Mouse (Mus musculus): ENCODE measurements around the gene Cdipt. TPM values are rescaled to one million over a fixed set of nuclear protein-coding genes. Genes with fewer than 3 reads are reported as not detected.

The Cdipt gene
- polyA plus RNA-seq (2015; fragmentation: Nextera tagmentation; extraction: Ambion mirVana): 136 and 150 TPM in 2 replicates

DNA sequence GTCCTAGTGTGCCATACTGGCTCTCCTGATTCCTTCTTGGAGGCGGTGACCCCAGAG, at the start of gene Cdipt:
TSS of gene Cdipt (plus strand) at position 22 of the 57 bp plus-strand sequence.
- 0% methylated on average over 1 of the region's 1 CpGs for WGBS
- Histone ChIP-seq H3K4me2 (peak within 1 kb of the TSS; percentile 82), H3K27me3 (replicated peaks) (no peaks in the 10 kb centered on the region), H3K9ac (peak within 1 kb of the TSS; percentile 95), H3K36me3 (replicated peaks) (peaks cover 27% of the 10 kb centered on the region), H3K4me3 (peak within 1 kb of the TSS; percentile 90), H3K9me3 (no peaks in the 10 kb centered on the region), H3K4me1 (peaks cover 17% of the 10 kb centered on the region), H3K27ac (peak within 1 kb of the TSS; percentile 98)
- no peak for ATAC-seq (replicated peaks)

DNA sequence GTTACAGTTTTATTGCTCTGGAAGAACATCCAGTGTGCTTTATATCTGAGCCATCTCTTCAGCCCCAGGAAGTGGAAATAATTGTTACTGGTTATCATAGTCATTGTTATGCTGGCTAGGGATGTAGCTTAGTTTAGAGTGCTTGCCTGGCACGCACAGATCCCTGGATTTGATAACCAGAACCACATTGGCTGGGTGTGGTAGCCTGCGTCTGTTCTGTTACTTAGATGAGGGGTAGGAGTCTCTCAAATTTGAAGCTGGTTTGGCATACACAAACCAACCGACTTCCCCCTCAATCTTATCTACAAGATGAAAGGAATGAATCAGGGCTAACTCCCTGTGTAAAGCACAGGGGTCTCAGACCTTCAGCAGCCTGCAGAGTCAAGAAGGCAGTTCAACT, 49.4 kb upstream of the Cdipt start:
- no peak overlapping the region for H3K9ac ChIP-seq
- H3K36me3 ChIP-seq (replicated peaks): no peaks in the 10 kb centered on the region
- no peaks in the 10 kb centered on the region for H3K9me3 ChIP-seq
- no peaks in the 10 kb centered on the region for H3K27me3 ChIP-seq (replicated peaks)
- ATAC-seq (replicated peaks): no peak
- H3K27ac ChIP-seq: no peak overlapping the region
- no peak overlapping the region for H3K4me3 ChIP-seq
- WGBS: 72% methylated on average over 3 of the region's 3 CpGs
- peaks cover 22% of the 10 kb centered on the region for H3K4me1 ChIP-seq
- no peak overlapping the region for H3K4me2 ChIP-seq

DNA sequence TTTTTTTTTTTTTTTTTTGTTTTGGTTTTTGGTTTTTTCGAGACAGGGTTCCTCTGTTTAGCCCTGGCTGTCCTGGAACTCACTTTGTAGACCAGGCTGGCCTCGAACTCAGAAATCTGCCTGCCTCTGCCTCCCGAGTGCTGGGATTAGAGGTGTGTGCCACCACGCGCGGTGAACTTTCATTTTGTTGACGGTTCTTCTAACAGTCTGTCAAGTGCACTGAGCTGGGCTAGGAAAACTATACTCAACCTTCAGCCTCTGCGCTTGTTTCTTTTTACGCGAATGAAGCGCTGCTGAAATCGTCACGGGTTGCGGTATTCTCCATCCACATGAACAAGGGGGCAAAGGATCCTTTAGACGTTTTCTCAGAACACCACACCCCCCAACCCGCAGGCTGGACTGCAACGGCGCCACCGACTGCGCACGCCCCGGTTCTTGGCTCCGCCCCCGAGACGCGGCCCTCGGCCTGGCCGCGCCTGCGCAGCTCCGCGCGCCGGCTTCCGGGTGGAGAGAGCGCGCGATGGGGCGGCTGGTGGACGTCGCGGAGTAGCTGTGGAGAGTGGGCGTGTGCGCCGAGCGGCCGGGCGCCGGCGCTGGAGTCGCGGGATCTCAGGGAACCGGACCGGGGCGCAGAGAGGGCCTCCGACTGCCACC, 47.2 kb upstream of the Cdipt start, which contains the start of gene Kctd13:
TSS of gene Kctd13 (plus strand) at position 496 of the 654 bp plus-strand sequence.
- peak; percentile 96 for ATAC-seq (replicated peaks)
- Histone ChIP-seq H3K27ac (peak within 1 kb of the TSS; percentile 86), H3K9me3 (no peaks in the 10 kb centered on the region), H3K4me2 (peak within 1 kb of the TSS; percentile 94), H3K4me3 (peak within 1 kb of the TSS; percentile 98), H3K36me3 (replicated peaks) (no peaks in the 10 kb centered on the region), H3K9ac (peak within 1 kb of the TSS; percentile 88), H3K27me3 (replicated peaks) (no peaks in the 10 kb centered on the region), H3K4me1 (peaks cover 13% of the 10 kb centered on the region)
- 3% methylated on average over 56 of the region's 56 CpGs for WGBS

DNA sequence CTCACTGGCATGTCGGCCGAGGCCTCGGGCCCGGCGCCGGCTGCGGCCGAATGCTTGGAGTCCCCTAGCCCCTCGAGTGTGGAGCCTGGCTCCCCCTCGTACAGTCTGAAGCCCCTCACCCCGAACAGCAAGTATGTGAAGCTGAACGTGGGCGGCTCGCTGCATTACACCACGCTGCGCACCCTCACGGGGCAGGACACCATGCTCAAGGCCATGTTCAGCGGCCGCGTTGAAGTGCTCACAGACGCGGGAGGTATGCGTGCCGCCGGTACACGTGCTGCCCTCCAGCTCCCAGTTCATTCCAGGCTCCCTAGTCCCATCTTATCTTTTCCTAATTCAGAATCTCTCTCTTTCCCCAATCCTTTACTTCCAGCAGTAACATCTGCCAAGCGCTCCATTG, 46.7 kb upstream of the Cdipt start:
- Histone ChIP-seq H3K9ac (peak overlapping the region; percentile 88), H3K27ac (peak overlapping the region; percentile 86), H3K36me3 (replicated peaks) (no peaks in the 10 kb centered on the region), H3K4me2 (peak overlapping the region; percentile 94), H3K4me1 (peaks cover 13% of the 10 kb centered on the region), H3K4me3 (peak overlapping the region; percentile 98), H3K27me3 (replicated peaks) (no peaks in the 10 kb centered on the region), H3K9me3 (no peaks in the 10 kb centered on the region)
- peak; percentile 87 for ATAC-seq (replicated peaks)
- 0% methylated on average over 27 of the region's 27 CpGs for WGBS

DNA sequence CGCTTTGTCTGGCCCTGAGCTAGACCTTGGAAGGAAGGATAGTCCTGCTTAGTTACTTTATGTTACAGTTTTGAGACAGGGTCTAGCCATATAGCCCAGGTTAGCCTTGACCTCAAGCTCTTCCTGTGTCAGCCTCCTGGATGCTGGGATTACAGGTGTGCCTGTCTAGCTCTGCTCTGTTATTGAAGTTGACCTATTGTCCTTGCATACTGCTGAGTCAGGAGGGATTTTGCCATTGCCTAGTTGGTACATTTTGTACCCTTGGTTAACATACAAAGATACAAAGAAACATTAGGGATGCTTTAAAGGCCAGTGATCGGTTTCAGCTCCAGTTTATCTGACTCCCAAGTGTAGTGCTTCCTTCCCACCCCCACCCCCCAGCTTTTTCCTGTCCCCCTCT, 43.1 kb upstream of the Cdipt start:
- H3K9ac ChIP-seq: no peak overlapping the region
- peaks cover 6% of the 10 kb centered on the region; the same call in 1 of the 2 replicates for H3K36me3 ChIP-seq (replicated peaks)
- WGBS: 94% methylated on average over 2 of the region's 2 CpGs
- ATAC-seq (replicated peaks): no peak
- H3K27me3 ChIP-seq (replicated peaks): no peaks in the 10 kb centered on the region
- no peaks in the 10 kb centered on the region for H3K9me3 ChIP-seq
- H3K4me3 ChIP-seq: no peak overlapping the region
- H3K4me2 ChIP-seq: no peak overlapping the region
- no peak overlapping the region for H3K27ac ChIP-seq
- peaks cover 13% of the 10 kb centered on the region for H3K4me1 ChIP-seq

DNA sequence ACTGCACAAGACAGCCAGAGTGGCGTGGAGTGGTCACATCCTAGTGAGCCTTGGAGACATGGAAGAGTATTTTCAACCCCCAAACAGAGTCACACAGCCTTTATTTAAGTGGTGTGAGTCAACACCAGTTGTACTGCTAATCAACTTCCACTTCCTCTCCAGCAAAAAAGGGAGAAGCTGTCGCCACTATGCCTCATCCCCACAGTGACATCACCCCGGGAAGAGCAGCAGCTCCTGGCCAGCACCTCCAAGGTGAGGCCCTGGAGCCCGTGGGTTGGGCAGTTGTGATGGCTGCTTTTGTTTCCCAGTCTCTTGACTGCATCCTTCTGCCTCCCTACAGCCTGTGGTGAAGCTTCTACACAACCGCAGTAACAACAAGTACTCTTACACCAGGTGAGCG, 34.5 kb upstream of the Cdipt start:
- Histone ChIP-seq H3K4me1 (no peaks in the 10 kb centered on the region), H3K9me3 (no peaks in the 10 kb centered on the region), H3K4me3 (no peak overlapping the region), H3K9ac (no peak overlapping the region), H3K36me3 (replicated peaks) (peaks cover 13% of the 10 kb centered on the region; the same call in 1 of the 2 replicates), H3K27ac (no peak overlapping the region), H3K27me3 (replicated peaks) (no peaks in the 10 kb centered on the region), H3K4me2 (no peak overlapping the region)
- no peak for ATAC-seq (replicated peaks)
- WGBS: 55% methylated on average over 6 of the region's 6 CpGs

- peaks cover 13% of the 10 kb centered on the region; the same call in 1 of the 2 replicates for H3K36me3 ChIP-seq (replicated peaks)
- H3K4me1 ChIP-seq: peaks cover 3% of the 10 kb centered on the region; the same call in 1 of the 2 replicates
- H3K9ac ChIP-seq: no peak overlapping the region
- no peak overlapping the region for H3K4me3 ChIP-seq
- no peaks in the 10 kb centered on the region for H3K9me3 ChIP-seq
- no peak overlapping the region for H3K4me2 ChIP-seq
- no peak overlapping the region for H3K27ac ChIP-seq
- 49% methylated on average over 5 of the region's 5 CpGs for WGBS
- no peaks in the 10 kb centered on the region for H3K27me3 ChIP-seq (replicated peaks)
- ATAC-seq (replicated peaks): no peak
Measured at GRCm38 (mm10) chr7:126941801-126942200, 33.9 kb upstream of the Cdipt start.

GRCm38 (mm10) chr7:126946530-126946929, 29.2 kb upstream of the Cdipt start:
- no peak overlapping the region for H3K9ac ChIP-seq
- H3K4me3 ChIP-seq: no peak overlapping the region
- no peaks in the 10 kb centered on the region for H3K27me3 ChIP-seq (replicated peaks)
- no peak for ATAC-seq (replicated peaks)
- 31% methylated on average over 3 of the region's 3 CpGs for WGBS
- no peak overlapping the region for H3K4me2 ChIP-seq
- peaks cover 30% of the 10 kb centered on the region for H3K4me1 ChIP-seq
- H3K9me3 ChIP-seq: no peaks in the 10 kb centered on the region
- H3K27ac ChIP-seq: no peak overlapping the region
- peaks cover 7% of the 10 kb centered on the region; the same call in 1 of the 2 replicates for H3K36me3 ChIP-seq (replicated peaks)

DNA sequence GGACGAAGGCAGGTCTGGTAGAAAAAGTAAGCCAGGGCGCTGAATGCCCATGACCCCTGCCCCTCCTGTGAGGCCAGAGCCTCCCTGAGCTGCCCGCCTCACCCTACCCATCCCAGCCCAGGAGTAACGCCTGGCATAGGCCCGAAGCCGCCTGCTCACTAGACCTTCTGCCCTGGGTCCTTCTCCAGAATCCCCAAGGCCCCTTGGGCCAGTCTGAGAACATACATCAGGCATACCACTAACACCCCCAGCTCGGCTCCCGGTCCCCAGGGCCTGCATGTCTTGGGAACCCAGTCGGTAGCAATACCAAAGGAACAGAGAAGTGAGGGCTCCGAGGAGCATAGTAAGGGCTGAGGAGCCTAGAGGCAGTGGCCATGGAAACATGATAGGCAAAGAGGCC, 27.1 kb upstream of the Cdipt start:
- peak overlapping the region; percentile 92 for H3K4me2 ChIP-seq
- no peaks in the 10 kb centered on the region for H3K9me3 ChIP-seq
- peak overlapping the region; percentile 75 for H3K9ac ChIP-seq
- no peak for ATAC-seq (replicated peaks)
- H3K4me1 ChIP-seq: peaks cover 51% of the 10 kb centered on the region
- H3K27ac ChIP-seq: peak overlapping the region; percentile 89
- peaks cover 10% of the 10 kb centered on the region; the same call in 1 of the 2 replicates for H3K36me3 ChIP-seq (replicated peaks)
- H3K27me3 ChIP-seq (replicated peaks): no peaks in the 10 kb centered on the region
- peak overlapping the region; percentile 59 for H3K4me3 ChIP-seq
- 76% methylated on average over 10 of the region's 10 CpGs for WGBS

DNA sequence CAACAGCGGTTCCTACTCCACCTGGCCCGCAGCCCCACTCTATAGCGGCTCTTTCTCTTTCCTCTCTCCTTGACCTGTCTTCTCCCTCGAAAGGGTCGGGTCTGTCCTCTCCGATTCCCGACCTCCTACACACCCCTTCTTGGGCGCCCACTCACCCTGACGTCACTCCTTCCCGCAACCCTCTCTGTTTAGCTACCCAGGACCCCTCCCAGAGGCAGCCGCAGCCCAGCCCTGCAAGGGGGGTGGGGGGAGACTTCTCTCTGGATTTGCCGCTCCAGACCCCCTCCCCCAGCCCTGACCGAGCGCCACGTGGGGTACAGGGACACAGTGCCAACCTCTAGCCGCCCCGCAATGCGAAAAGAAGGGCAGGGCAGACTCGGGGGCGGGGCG, 26.3 kb upstream of the Cdipt start, which contains the start of gene Asphd1:
TSS of gene Asphd1 (minus strand) at position 180 of the 390 bp plus-strand sequence.
- peak within 1 kb of the TSS; percentile 75 for H3K9ac ChIP-seq

GRCm38 (mm10) chr7:126949793-126950646, 25.7 kb upstream of the Cdipt start, which contains the start of gene Sez6l2:
Gene Sez6l2 (plus strand): TSS chr7:126950563.
- peaks cover 53% of the 10 kb centered on the region for H3K4me1 ChIP-seq
- H3K4me2 ChIP-seq: peak within 1 kb of the TSS; percentile 92
- H3K9me3 ChIP-seq: no peaks in the 10 kb centered on the region
- H3K27me3 ChIP-seq (replicated peaks): no peaks in the 10 kb centered on the region
- H3K36me3 ChIP-seq (replicated peaks): peaks cover 7% of the 10 kb centered on the region; the same call in 1 of the 2 replicates
- H3K27ac ChIP-seq: peak within 1 kb of the TSS; percentile 89
- H3K4me3 ChIP-seq: peak within 1 kb of the TSS; percentile 59
- peak; percentile 88 for ATAC-seq (replicated peaks)
- WGBS: 0% methylated on average over 42 of the region's 42 CpGs
- peak within 1 kb of the TSS; percentile 75 for H3K9ac ChIP-seq

More for the DNA sequence above, 26.3 kb upstream of the Cdipt start, which contains the start of gene Asphd1:
- H3K27ac ChIP-seq: peak within 1 kb of the TSS; percentile 89
- peak within 1 kb of the TSS; percentile 59 for H3K4me3 ChIP-seq
- peak; percentile 65 for ATAC-seq (replicated peaks)
- WGBS: under 1% methylated on average over 21 of the region's 21 CpGs
- H3K27me3 ChIP-seq (replicated peaks): no peaks in the 10 kb centered on the region
- H3K36me3 ChIP-seq (replicated peaks): peaks cover 12% of the 10 kb centered on the region; the same call in 1 of the 2 replicates
- H3K9me3 ChIP-seq: no peaks in the 10 kb centered on the region
- H3K4me2 ChIP-seq: peak within 1 kb of the TSS; percentile 92
- H3K4me1 ChIP-seq: peaks cover 53% of the 10 kb centered on the region

Data from midbrain, embryonic 15.5 days (tissue).